Mouse (Mus musculus) layer of hippocampus, adult 9-11 months (tissue): ENCODE measurements around the gene Lsm4.

ENCODE experiments used
- DNase-seq: peaks from one replicate; pipeline ENCODE4 v3.0.0; 2022

Gene Lsm4

GRCm38 (mm10) chr8:70701048-70701981 lies 28.3 kb downstream of the Lsm4 start:
- no peak for DNase-seq

- DNase-seq = no peak
These were observed 29.2 kb downstream of the Lsm4 start for GRCm38 (mm10) chr8:70701982-70702841.

DNA sequence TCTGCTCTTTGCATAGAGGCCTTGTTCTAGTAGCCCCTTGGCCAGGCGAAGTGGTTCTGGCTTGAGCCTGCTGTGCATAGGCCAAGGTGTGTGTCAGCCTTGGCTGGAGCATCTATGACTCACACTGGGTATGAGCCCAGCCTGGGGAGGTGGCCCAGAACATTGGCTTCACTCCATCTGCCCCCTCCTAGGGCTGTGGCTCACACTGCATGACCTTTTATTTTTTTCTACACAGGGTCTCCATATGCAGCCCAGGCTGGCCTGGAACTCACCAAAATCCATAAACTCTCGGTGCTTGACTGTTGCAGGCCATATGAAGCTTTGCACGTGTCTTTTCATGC lies 29.8 kb downstream of the Lsm4 start:
- peak; percentile 75 for DNase-seq

- DNase-seq = no peak
These were observed 30.2 kb downstream of the Lsm4 start, which contains the start of gene Iqcn for GRCm38 (mm10) chr8:70703287-70703686. Gene Iqcn, plus strand, starts transcription at chr8:70703457.

GRCm38 (mm10) chr8:70708281-70708680 lies 35.2 kb downstream of the Lsm4 start:
- DNase-seq = no peak

DNA sequence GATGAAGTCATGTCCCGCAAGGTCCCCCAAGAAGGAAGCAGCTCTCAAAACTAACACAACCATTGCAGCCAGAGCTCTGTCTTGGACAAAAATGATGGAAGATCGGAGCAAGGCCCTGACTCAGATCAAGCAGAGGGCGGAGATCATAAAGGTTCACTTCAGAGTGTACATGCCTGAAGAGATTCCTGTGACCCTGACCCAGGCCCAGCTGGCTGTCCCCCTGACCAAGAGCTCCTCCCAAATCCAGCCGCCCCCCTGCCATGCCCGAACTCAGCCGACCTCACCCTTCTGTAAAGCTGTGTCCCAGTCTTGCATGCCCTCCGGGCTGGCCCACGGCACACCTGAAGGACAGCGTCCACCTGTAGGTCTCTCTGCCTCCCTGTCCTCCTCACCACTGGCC lies 36.7 kb downstream of the Lsm4 start:
- no peak for DNase-seq

DNA sequence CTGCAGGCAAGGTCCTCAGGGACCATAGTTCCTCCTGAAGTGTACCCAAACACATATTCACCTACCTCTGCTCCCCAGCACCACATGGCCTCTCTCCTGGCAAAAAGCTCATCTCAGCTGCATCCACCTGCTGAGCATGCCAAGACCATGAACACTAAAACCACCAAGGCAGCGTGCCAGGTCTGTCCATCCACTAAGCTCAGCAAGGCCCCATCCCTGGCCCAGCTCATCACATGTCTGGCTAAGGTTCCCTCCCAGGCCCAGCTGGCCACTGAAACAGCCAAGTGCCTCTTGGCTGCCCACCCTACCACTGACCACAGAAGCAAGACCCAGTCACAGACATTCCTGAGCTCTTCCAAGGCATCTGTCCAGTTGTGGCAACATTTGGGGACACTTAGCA lies 37.2 kb downstream of the Lsm4 start:
- no peak for DNase-seq

DNA sequence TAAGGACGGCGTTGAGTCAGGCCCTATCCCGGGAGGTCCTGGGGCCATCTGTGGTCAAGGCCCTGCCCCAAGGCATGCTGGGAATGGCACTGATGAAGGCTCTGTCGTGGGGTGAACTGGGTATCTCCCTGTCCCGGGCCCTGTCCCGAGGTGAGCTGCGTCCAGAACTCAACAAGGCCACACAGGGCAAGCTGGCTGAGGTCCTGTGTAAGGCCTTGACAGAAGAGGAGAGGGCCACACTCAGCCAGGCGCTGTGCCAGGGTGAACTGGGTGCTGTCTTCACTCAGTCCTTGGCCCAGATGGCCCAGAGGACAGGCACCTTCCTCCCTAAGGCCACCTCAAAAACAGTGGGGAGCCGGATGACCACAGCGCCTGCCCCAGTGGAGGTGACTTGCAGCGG lies 38.0 kb downstream of the Lsm4 start:
- DNase-seq = no peak

- DNase-seq = no peak
These were observed 40.9 kb downstream of the Lsm4 start for GRCm38 (mm10) chr8:70713991-70714390.

DNA sequence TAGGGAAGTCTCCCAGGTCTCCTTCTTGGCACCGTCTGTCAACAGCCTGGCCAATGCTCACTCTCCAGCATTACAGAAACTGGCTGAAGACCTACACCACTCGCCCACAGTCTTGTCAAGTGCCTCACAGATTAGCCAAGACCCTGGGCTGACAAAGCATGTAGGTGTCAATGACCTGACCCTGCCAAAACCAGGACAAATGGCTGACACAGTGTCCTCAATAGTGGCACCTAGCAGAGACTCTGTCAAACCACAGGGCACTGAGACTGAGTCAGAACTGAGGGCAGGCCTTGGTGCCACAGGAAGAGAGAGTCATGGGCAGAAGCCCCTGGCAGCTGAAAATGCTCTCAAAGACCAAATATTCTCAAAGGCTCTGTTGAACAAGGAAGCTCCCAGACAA lies 42.0 kb downstream of the Lsm4 start:
- DNase-seq = no peak

- DNase-seq = no peak
These were observed 43.7 kb downstream of the Lsm4 start for GRCm38 (mm10) chr8:70716521-70717400.

- DNase-seq = no peak
These were observed 45.2 kb downstream of the Lsm4 start, which contains the start of gene Gm3336 for GRCm38 (mm10) chr8:70718297-70718696. Gene Gm3336, plus strand, starts transcription at chr8:70718543.

GRCm38 (mm10) chr8:70719796-70720270 lies 46.8 kb downstream of the Lsm4 start:
- DNase-seq = no peak

GRCm38 (mm10) chr8:70720739-70721138 lies 47.7 kb downstream of the Lsm4 start:
- DNase-seq = no peak

DNA sequence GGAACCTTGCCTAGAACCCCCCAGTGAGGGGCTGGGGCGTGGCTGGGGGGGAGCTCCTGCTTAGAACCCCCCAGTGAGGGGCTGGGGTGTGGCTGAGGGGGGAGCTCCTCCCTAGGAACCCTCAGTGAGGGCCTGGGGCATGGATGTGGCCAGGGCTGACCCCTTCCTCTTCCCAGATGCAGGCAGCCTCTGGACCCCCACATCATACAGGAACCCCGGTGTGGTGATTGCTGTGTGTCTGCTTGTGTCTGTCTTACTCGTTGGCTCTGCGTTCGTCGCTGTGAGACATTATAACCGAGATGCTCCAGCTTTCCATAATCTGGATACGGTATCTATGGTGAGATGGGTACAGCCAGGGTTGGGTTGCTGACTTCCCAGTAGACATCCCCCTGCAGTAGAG lies 48.6 kb downstream of the Lsm4 start:
- DNase-seq = no peak

DNA sequence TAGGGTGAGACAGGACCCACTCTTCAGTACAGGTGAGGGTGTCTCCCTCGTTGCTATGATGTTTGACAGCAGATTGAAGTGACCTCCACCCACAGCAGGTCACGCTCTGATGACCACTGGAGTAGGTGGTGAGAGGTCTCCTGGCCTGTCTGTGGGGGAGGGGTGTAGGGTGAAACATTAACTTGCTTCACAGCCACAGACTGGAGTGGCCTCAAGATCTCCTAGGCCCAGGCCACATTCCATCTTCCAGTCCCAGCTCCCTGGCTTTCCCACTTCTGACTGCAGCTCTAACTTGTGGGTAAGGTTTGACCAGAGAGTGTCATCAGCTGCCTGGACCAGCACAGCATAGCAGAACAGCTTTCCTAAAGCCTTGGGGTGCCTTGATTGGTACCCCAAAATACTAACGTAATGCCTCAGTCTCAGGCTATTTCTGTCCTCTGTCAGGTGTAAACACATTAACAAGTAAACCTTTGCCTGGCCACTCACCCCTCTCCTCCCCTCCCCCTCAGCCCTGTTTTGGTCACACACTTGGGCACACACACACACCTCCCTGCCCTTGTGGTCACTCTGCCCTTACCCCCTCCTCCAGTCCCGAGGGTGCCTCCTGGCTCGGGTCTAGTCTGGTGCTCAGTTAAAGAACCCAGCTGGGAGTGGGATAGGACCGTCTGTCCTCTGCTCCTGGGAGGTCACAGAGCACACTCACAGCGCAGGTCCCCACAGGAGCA lies 50.6 kb downstream of the Lsm4 start, which contains the start of gene Pde4c:
Gene Pde4c (plus strand): TSS at position 235 of the 725 bp plus-strand sequence.
- DNase-seq = no peak

- no peak for DNase-seq
These were observed 51.2 kb downstream of the Lsm4 start for GRCm38 (mm10) chr8:70724216-70724615.

GRCm38 (mm10) chr8:70725792-70726447 lies 52.9 kb downstream of the Lsm4 start:
- no peak for DNase-seq

DNA sequence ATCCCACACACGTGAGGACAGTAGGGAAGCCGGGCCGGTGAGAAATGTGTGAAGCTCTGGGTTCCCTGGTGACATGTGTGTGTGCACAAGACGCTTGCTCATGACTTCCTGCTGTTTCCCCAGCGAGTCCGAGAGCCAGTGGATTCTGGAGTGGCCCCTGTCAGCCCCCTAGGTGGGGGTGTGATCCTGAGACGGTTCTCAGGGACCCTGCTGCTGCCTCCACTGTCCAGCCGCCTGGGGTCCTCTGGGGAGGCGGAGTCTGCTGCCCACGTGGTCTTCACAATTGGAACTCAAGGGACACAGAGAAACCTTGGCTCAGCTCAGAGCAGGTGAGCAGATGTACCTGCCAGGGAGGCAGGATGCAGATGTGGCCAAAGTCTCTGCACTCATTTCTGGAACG lies 53.7 kb downstream of the Lsm4 start:
- DNase-seq = no peak
